Mouse (Mus musculus) CD4-positive, CD25-positive, alpha-beta regulatory T cell (primary cell): ENCODE results near the gene Klra2. TPM values are rescaled to one million over a fixed set of nuclear protein-coding genes. Genes with fewer than 3 reads are reported as not detected.

Experiments
- polyA plus RNA-seq: library from polyadenylated mRNA; unstranded; fragments of 100-300 nt; shearing (Covaris generic); gene quantifications from one replicate; pipeline ENCODE4 v1.2.1, GENCODE M21; 2017

Gene Klra2
- 0.26 TPM for polyA plus RNA-seq

DNA sequence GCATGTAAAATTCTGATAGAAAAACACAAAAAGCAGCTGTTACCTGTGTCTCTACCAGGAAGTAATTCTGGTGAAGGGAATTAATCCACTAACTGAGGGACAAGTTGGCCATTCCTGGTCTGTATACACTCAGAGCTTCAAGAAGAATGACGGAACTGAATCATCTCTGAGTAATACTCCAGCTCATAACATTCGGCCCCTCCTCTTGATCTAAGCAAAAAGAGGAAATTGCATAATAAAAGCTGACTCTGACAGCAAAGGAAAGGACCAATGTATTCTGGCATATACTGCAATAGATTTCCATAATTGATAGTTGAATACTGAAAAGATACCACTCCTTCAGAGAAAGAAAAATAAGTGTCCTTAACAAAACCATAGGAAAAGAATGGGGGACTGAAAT is at the start of gene Klra2:
Klra2 (minus strand) TSS at position 157 of the 400 bp plus-strand sequence.

DNA sequence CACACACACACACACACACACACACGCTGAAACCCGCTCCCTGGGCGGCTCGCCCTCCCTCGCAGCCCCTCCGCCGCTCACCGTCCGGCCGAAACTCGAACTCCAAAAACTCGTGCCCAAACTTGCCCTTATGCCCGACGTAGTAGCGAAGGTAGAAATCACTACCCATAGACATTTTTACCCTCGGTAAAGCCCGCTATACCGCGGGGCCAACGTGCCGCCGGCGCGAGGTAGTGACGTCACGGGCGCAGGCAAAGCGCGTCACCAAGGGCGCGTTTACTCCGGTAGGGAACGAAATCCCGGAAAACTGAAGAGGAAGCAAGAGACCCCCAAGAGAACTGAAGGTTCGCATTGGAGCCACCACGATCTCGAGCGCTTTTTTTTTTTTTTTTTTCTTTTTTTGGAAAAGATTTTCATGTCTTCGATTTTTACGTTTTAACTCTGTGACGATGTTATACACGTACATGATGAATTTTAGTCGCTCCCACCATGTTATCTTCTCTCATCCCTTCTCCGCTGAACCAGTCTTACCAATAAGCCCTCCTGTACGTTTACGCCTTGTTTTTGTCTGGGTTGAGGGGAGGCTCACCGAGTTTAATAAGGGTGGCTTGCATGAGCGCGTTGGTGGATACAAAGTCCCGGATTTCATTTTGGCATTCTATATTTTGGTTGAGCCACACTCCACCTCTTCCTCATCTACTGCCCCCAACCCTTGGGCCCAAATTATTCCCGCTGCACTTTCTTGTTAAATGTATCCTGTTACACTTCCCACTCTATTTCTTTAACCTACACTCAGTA is 46.0 kb upstream of the Klra2 start, which contains the start of gene Magohb:
Magohb (minus strand) TSS at position 254 of the 798 bp plus-strand sequence.

Other genes starting within 250 kb of the Klra2 start
- gene Magohb, start 45.9 kb upstream of the Klra2 start, polyA plus RNA-seq = 20.6 TPM
- gene Styk1, start 106.2 kb upstream of the Klra2 start, polyA plus RNA-seq = not detected
- 114 TPM for gene Ybx3, start 141.1 kb upstream of the Klra2 start, polyA plus RNA-seq
- not detected for gene 5430401F13Rik, start 239.0 kb upstream of the Klra2 start, polyA plus RNA-seq
- 0.30 TPM for gene Gm6619, start 239.0 kb upstream of the Klra2 start, polyA plus RNA-seq